Mouse (Mus musculus): Measurements from ENCODE around the gene Gpr1.
A peak's percentile ranks its signal among the peaks of the same experiment; 100 is the strongest.
"Not testable (repeated sequence)": the region's sequence is repeated elsewhere in the genome, so short reads cannot be mapped to it uniquely, and the experiment has no call there.

Gpr1 gene

DNA sequence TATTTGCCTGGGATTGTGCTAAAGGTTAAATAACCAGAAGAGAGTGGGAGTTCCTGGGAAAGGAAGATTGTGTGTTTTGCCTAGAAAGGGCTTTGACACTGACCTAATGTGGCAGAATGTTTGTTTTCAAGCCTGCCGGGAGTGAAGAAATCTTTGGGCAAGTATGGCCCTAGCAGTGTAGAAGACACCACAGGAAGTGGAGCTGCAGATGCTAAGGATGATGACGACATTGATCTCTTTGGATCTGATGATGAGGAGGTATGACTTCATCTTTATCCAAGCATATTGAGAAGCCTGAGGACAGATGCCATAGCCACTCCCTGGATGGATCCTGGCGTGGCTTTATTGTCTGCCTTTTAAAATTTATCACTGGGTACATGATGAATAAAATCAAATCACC lies 36.0 kb downstream of the Gpr1 start:
- DNase-seq: no peak

DNA sequence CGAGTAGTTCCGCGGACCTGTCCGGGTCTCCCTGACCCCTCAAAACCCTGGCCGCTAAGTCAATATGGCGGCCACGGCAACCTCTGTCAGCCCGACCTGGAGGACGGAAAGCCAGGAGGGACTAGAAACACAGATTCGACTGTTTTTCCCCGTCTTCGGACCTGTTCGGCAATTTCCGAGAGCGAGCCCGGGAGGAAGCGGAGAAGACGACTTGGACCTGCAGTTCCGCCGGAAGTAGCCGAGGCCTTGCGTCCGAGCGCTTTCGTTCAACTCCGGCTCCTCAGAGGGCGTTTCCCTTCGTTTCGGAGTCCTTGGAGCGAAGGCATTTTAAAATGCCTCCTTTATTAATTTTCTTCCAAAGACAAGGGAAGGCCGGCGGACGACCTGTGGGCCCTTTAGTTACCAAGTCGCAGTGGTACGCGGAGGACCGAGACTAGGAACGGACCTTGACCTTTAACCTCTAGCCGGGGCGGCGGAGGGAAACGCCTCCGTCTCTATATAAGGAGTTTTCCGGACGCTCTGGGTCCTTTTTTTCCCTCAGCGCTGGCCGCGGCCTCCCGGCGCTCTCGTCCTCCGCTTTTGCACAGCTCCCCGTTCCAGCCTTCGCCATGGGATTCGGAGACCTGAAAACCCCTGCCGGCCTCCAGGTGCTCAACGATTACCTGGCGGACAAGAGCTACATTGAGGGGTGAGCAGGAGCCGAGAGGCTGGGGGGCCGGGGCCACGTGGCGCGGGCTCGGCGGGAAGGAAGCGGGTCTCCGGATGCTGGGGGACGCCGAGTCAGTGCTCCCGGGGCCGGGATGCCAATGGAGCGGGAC lies 37.5 kb downstream of the Gpr1 start, which contains the start of the genes Eef1b2 and Ndufs1:
Gene Eef1b2, plus strand, starts transcription at position 222 of the 818 bp plus-strand sequence.
Gene Ndufs1, minus strand, starts transcription at position 230 of the 818 bp plus-strand sequence.
- DNase-seq: peak; percentile 99

DNA sequence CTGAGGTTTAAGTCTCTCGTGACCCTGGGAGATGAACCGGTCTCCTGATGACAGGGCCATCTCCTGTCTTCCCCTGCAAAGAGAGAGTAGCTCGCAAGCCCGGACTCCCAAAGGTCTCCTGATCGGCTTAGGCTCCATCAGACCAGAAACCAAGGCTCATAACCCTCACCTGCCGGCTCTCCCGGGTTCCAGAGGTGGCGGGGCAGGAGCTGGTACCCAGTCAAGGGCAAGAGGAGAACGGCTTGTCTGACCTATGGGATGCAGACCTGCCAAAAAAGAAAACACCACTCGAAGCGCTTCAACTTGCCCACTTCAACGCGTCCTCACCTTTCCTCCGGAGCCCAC lies 38.1 kb downstream of the Gpr1 start:
- no peak for DNase-seq

DNA sequence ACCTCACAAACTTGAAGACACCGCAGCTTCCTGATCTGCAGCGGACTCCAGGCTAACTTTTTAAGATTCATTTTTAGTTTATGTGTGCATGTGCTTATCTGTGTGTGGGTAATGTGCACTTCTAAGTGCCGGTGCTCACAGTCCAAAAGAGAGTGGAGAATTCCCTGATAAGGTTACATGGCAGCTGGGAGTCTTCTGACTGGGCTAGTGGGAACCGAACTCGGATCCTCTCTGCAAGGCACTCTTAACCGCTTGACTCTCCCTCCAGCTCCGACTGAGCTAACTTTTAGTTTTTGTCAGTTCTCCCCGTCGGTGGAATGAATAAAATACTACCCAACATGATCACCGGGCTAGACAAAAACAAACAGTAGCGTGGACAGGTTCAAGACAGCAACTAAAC lies 38.5 kb downstream of the Gpr1 start:
- peak in 1 of 2 experiments; percentile 47 for DNase-seq

DNA sequence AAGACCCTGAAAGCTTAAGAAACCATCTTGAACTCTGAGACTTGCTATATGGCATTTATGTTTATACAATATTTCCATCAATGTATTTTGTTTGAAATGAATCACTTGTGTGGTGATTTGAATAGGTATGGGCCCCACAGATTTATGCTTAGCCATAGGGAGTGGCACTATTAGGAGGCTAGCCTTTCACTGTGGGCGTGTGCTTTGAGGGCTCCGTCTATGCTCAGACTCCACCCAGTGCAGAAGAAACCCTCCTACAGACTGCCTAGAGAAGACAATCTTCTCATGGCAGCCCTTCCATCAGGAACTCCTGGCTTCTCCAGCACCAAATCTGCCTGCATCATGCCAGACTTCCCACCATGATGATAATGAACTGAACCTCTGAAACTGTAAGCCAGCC lies 45.7 kb downstream of the Gpr1 start:
- no peak for DNase-seq

DNA sequence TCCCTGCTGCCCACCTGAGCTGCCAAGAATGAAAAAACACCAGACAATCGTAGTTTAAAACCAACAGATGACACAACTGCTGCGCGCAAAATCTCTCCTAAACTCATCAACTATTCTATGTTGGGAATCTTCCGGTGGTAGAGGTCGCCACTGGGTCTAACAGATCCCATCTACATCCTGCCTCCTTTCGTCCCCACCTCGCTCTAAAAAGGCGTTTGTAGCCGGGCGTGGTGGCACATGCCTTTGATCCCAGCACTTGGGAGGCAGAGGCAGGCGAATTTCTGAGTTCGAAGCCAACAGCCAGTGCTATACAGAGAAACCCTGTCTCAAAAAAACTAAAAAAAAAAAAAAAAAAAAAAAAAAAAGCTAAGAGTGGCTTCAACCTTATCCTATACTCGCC lies 74.1 kb downstream of the Gpr1 start:
- no peak for DNase-seq

DNA sequence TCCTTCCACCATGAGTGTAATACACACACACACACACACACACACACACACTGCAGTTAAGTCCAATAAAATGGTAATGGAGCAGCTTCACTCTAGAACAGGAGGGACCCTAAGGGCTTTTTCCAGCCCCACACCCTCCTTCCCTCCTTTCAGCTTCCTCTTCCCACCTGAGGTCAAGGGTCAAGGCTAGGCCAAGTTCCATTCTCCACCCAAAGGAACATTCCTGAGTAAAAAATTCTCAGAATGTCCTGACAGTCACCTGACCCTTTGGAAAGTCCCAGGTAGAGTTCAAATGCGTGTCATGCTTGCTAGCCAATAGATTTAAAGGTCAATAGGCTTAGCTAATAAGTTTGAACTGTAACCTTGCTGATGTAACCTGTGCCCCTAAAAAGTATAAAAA lies 75.8 kb downstream of the Gpr1 start:
- DNase-seq: not testable (repeated sequence)

DNA sequence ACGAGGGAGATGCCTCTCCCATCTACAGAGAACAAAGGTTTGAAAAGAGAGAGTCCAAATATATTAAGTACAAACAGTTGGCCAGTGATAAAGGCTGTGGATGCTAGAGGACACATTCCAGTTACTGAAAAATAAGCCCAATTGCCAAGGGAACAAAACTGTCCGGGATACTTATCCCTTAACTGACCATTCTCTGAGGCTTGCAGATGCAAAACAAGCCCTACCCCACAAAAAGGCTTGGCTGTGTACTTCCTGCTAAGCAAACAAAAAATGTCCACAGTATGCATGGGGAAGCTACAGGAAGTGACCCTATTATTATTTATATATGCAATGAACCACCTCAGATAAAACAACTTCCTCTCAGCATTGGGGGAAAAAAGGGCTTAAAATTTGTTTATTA lies 76.4 kb downstream of the Gpr1 start:
- DNase-seq: no peak

DNA sequence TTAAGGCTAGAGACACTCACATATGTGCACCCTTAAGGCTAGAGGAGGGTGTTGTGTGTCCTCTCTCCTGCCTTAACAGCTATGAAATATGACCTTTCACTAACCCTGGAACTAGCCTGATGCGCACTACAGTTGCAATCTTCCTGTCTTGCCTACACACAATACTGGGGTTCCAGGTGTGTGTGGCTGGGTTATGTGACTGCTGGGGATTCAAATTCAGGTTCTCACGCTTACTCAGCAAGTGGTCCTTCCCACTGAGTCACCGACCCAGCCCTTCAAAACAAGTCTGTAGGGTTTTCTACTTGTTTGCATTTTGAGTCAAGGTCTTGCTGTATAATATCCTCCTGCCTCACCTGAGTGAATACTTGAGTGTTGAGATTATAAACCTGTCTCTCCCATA lies 79.8 kb downstream of the Gpr1 start:
- no peak for DNase-seq
